Mouse (Mus musculus) liver, postnatal 0 days (tissue): ENCODE measurements around the gene 4930470P17Rik. TPM values are rescaled to one million over a fixed set of nuclear protein-coding genes. Genes with fewer than 3 reads are reported as not detected.

ENCODE experiments used
- ATAC-seq: fragments of 200-750 bp; cut with Nextera tagmentation; 2 replicates; pipeline ENCODE4 v1.8.0; 2017; ENCODE audit warnings: mild to moderate bottlenecking, moderate library complexity
- DNase-seq: peaks from one replicate; pipeline ENCODE4 v3.0.0-alpha.2; 2016
- H3K27ac ChIP-seq: fragments of 300-500 bp; sonication (generic); 2 replicates; pipeline ENCODE4 v1.5.1; 2014; ENCODE audit warnings: antibody characterized with exemption, moderate library complexity, mild to moderate bottlenecking, low read depth
- H3K27me3 ChIP-seq: fragments of 300-500 bp; sonication (generic); 2 replicates; pipeline ENCODE4 v1.6.1; 2014; ENCODE audit warnings: low read length, control low read depth, mixed read lengths; ENCODE audit not compliant: insufficient read depth
- H3K36me3 ChIP-seq: fragments of 300-500 bp; sonication (generic); replicated peaks from 2 replicates; pipeline ENCODE4 v1.6.1; 2014; ENCODE audit warnings: mild to moderate bottlenecking, control low read depth, low read length, moderate library complexity, mixed read lengths; ENCODE audit not compliant: insufficient read depth
- H3K4me1 ChIP-seq: fragments of 300-500 bp; sonication (generic); 2 replicates; pipeline ENCODE4 v1.6.1; 2014; ENCODE audit warnings: antibody characterized with exemption, mild to moderate bottlenecking, control low read depth; ENCODE audit not compliant: insufficient read depth
- H3K4me2 ChIP-seq: fragments of 300-500 bp; sonication (generic); 2 replicates; pipeline ENCODE4 v1.6.1; 2014; ENCODE audit warnings: low read depth, mild to moderate bottlenecking, low read length, moderate library complexity, mixed read lengths
- H3K4me3 ChIP-seq: fragments of 300-500 bp; sonication (generic); 2 replicates; pipeline ENCODE4 v1.5.1; 2014; ENCODE audit warnings: low read depth, low read length
- H3K9ac ChIP-seq: fragments of 300-500 bp; sonication (generic); replicated peaks from 2 replicates; pipeline ENCODE4 v1.6.1; 2014; ENCODE audit warnings: mild to moderate bottlenecking, moderate library complexity
- H3K9me3 ChIP-seq: fragments of 300-500 bp; sonication (generic); 2 replicates; pipeline ENCODE4 v1.6.1; 2016; ENCODE audit warnings: mild to moderate bottlenecking, control low read depth, low read length, mixed read lengths
- CTCF ChIP-seq: sonication (generic); IDR thresholded peaks from 2 replicates; pipeline ENCODE4 v1.5.1; 2016; ENCODE audit warnings: antibody characterized with exemption, low read depth
- EP300 ChIP-seq: IDR thresholded peaks from 2 replicates; pipeline ENCODE4 v1.6.1; 2016; ENCODE audit warnings: antibody characterized with exemption, low read depth, mild to moderate bottlenecking
- WGBS: fragments of 180-500 bp; shearing (Covaris S2); extraction: QIAGEN DNeasy Blood & Tissue Kit; methylation state at CpG from one replicate; pipeline ENCODE4 v1.1.7; 2014; ENCODE audit not compliant: insufficient replicate concordance; 5-methylcytosine and 5-hydroxymethylcytosine counted together
- polyA plus RNA-seq: library from polyadenylated mRNA; unstranded; fragments of >200 nt; fragmentation: Nextera tagmentation; extraction: Ambion mirVana; gene quantifications from 2 replicates; pipeline ENCODE4 v1.2.1, GENCODE M21; 2015

The 4930470P17Rik gene
- polyA plus RNA-seq, 1 experiment from 2014 or later = not detected

- Histone ChIP-seq H3K4me2 (no peak overlapping the region), H3K9me3 (no peaks in the 10 kb centered on the region), H3K27me3 (no peaks in the 10 kb centered on the region), H3K4me3 (no peak overlapping the region), H3K9ac (no peak overlapping the region), H3K4me1 (no peaks in the 10 kb centered on the region), H3K27ac (no peak overlapping the region), H3K36me3 (no peaks in the 10 kb centered on the region)
- DNase-seq (no peak), ATAC-seq (no peak)
- TF ChIP-seq EP300 = no peak
- 81% methylated on average over 15 of the region's 15 CpGs for WGBS
Observed at GRCm38 (mm10) chr2:170563956-170564855, 37.6 kb downstream of the 4930470P17Rik start.

DNA sequence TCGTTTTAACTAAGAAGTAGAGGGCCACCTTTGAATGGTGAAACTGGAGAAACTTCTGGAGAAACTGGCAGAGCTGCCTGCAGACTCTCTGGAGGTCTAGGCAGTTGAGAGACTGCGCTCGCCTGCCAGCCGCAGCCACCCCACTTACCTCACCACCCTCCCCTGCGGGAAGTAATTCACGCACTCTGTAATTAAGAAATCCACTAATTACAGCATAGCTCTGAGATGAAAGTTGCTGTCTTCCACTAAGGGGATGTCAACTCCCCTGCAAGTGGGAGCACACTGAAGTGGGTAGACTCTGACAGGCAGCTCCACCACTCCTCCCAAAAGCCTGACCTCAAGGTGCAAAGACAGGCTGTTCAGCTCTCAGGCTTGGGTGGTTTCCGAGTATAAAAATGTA is 49.7 kb downstream of the 4930470P17Rik start:
- Histone ChIP-seq H3K36me3 (no peaks in the 10 kb centered on the region), H3K4me2 (no peak overlapping the region), H3K4me3 (no peak overlapping the region), H3K27ac (no peak overlapping the region), H3K27me3 (no peaks in the 10 kb centered on the region), H3K9ac (no peak overlapping the region), H3K4me1 (no peaks in the 10 kb centered on the region; the same call in 1 of the 2 replicates), H3K9me3 (no peaks in the 10 kb centered on the region)
- TF ChIP-seq EP300 = no peak
- no peak for TF ChIP-seq CTCF
- ATAC-seq = no peak
- no peak for DNase-seq
- WGBS = 66% methylated on average over 7 of the region's 7 CpGs

DNA sequence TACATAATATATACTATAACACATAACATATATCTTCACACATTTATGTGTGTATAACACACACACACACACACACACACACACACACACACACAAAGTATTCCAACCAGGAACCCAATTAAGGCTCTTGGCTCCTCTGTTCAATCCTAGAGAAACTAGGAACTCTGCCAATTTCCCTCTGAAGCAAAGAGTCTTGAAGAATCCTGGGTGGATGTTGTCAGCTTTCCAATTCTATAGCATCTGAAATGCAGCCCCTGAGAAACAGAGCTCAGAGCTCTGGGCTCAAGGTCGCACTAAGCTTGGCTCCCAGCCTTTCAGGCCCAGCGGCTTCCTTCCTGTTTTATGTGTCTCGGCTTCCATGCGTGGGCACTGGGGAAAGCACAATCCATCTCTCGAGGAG is 51.6 kb downstream of the 4930470P17Rik start:
- WGBS = 27% methylated on average over 5 of the region's 5 CpGs
- no peak for ATAC-seq
- Histone ChIP-seq H3K4me2 (no peak overlapping the region), H3K9me3 (no peaks in the 10 kb centered on the region), H3K36me3 (no peaks in the 10 kb centered on the region), H3K27ac (no peak overlapping the region), H3K27me3 (no peaks in the 10 kb centered on the region), H3K4me3 (no peak overlapping the region), H3K4me1 (no peaks in the 10 kb centered on the region; the same call in 1 of the 2 replicates), H3K9ac (no peak overlapping the region)
- TF ChIP-seq CTCF (no peak), EP300 (no peak)
- no peak for DNase-seq

DNA sequence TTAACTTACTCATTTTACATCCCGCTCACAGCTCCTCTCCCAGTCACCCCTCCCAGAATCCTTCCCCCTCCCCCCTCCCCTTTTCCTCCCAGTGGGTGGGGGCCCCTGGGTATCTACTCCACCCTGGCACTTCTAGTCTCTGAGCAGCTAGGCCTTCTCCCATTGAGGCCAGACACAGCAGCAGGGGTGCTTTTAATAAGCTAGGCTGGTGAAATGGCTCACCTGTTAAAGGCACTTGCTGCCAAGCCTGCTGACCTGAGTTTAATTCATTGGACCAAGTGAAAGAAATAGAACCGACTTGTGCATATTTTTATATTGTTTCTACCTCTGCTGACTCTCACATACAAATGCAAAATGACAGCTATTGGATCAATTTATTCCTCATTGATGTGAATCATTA is 52.7 kb downstream of the 4930470P17Rik start:
- Histone ChIP-seq H3K9me3 (no peaks in the 10 kb centered on the region), H3K36me3 (no peaks in the 10 kb centered on the region), H3K27me3 (no peaks in the 10 kb centered on the region), H3K4me3 (no peak overlapping the region), H3K27ac (no peak overlapping the region), H3K9ac (no peak overlapping the region), H3K4me2 (no peak overlapping the region), H3K4me1 (no peaks in the 10 kb centered on the region; the same call in 1 of the 2 replicates)
- ATAC-seq = no peak
- TF ChIP-seq EP300 (no peak), CTCF (no peak)
- 83% methylated on average over 2 of the region's 2 CpGs for WGBS
- DNase-seq = no peak

DNA sequence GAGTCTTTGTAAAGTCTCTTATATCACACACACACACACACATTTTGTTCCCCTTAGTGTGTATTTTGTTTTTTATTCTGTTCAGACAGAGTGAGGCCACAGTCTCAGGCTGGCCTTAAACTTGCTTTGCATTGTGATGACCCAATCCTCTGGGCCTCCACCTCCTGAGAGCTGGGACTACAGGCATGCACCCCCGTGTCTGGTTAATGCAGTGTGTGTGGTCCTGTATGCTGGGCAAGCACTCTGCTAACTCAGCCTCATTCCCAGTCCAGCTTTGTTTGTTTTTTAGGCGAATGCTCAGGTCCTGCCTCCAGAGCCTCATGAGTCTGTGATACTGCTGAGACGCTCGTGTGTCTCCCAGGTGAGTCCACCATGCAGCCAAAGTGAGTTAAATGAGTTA is 53.8 kb downstream of the 4930470P17Rik start:
- ATAC-seq = no peak
- H3K4me2 ChIP-seq = no peak overlapping the region
- 51% methylated on average over 4 of the region's 4 CpGs for WGBS
- H3K9ac ChIP-seq = no peak overlapping the region
- no peaks in the 10 kb centered on the region for H3K27me3 ChIP-seq
- H3K36me3 ChIP-seq = no peaks in the 10 kb centered on the region
- DNase-seq = no peak
- H3K4me3 ChIP-seq = no peak overlapping the region
- no peak overlapping the region for H3K27ac ChIP-seq
- no peaks in the 10 kb centered on the region for H3K9me3 ChIP-seq
- TF ChIP-seq CTCF (no peak), EP300 (no peak)
- no peaks in the 10 kb centered on the region; the same call in 1 of the 2 replicates for H3K4me1 ChIP-seq

GRCm38 (mm10) chr2:170547526-170547925 is 54.3 kb downstream of the 4930470P17Rik start:
- no peaks in the 10 kb centered on the region for H3K27me3 ChIP-seq
- H3K27ac ChIP-seq = no peak overlapping the region
- no peak overlapping the region for H3K4me3 ChIP-seq
- no peaks in the 10 kb centered on the region for H3K36me3 ChIP-seq
- H3K9ac ChIP-seq = no peak overlapping the region
- no peak overlapping the region for H3K4me2 ChIP-seq
- 49% methylated on average over 6 of the region's 6 CpGs for WGBS
- ATAC-seq (no peak), DNase-seq (no peak)
- H3K4me1 ChIP-seq = no peaks in the 10 kb centered on the region; the same call in 1 of the 2 replicates
- no peaks in the 10 kb centered on the region for H3K9me3 ChIP-seq
- TF ChIP-seq EP300 (no peak), CTCF (no peak)
